12 mouse cellular contexts compared by ENCODE assay signal in genomic region chr19:57298006-57298405, GRCm38 (mm10). TPM values are rescaled to one million over a fixed set of nuclear protein-coding genes. Genes with fewer than 3 reads are reported as not detected.
DNase-seq lines count a peak whose midpoint lies in the region; ATAC-seq lines count a peak whose summit lies in the region.
"Had no signal": no experiment of that assay in that cellular context is flagged by ENCODE, and none has a peak within 500 bp of the region (broad histone marks: within the 10 kb centered on the region; RNA-seq: fewer than 3 reads in every experiment).

No protein-coding gene starts in this region.

- no peaks in the 10 kb centered on the region for H3K36me3 ChIP-seq in embryonic facial prominence, embryonic 15.5 days
- H3K36me3 ChIP-seq in embryonic facial prominence, embryonic 10.5 days (replicated peaks) = no peaks in the 10 kb centered on the region
- H3K36me3 ChIP-seq in liver, embryonic 12.5 days = no peaks in the 10 kb centered on the region
- H3K36me3 ChIP-seq: limb, embryonic 15.5 days; neural tube, embryonic 15.5 days had no signal

- no peak overlapping the region for H3K9ac ChIP-seq in embryonic facial prominence, embryonic 15.5 days
- no peak overlapping the region for H3K9ac ChIP-seq in liver, embryonic 12.5 days
- H3K9ac ChIP-seq: limb, embryonic 15.5 days; neural tube, embryonic 15.5 days had no signal

- H3K27ac ChIP-seq in embryonic facial prominence, embryonic 15.5 days (replicated peaks) = no peak overlapping the region
- no peak overlapping the region for H3K27ac ChIP-seq in embryonic facial prominence, embryonic 10.5 days (replicated peaks)
- no peak overlapping the region for H3K27ac ChIP-seq in liver, embryonic 12.5 days
- H3K27ac ChIP-seq: limb, embryonic 15.5 days; neural tube, embryonic 15.5 days had no signal

- H3K27me3 ChIP-seq in embryonic facial prominence, embryonic 15.5 days = no peaks in the 10 kb centered on the region
- no peaks in the 10 kb centered on the region for H3K27me3 ChIP-seq in embryonic facial prominence, embryonic 10.5 days (replicated peaks; ENCODE audit: low read depth, poor library complexity, severe bottlenecking)
- H3K27me3 ChIP-seq in liver, embryonic 12.5 days (replicated peaks) = 0 out of 2 replicates have a peak, but pooled peaks cover 8% of the 10 kb centered on the region
- H3K27me3 ChIP-seq: limb, embryonic 15.5 days; neural tube, embryonic 15.5 days had no signal

- DNase-seq in embryonic facial prominence, embryonic 10.5 days (ENCODE audit: low spot score) = no peak
- peak; percentile 34 for DNase-seq in kidney, postnatal 10 days
- DNase-seq in kidney, postnatal 4 days = no peak
- peak; percentile 87 for DNase-seq in R1 (ENCODE audit: low read depth, low spot score)
- DNase-seq in ovary, postnatal 36 days (ENCODE audit: low spot score) = no peak
- DNase-seq in embryo, embryonic 10 days (ENCODE audit: low spot score) = no peak
- DNase-seq: cerebellum, adult 9-11 months; thymus, postnatal 25 days had no signal

- no peaks in the 10 kb centered on the region for H3K4me1 ChIP-seq in embryonic facial prominence, embryonic 15.5 days
- peaks cover 6% of the 10 kb centered on the region; the same call in 1 of the 2 replicates for H3K4me1 ChIP-seq in embryonic facial prominence, embryonic 10.5 days
- peaks cover 13% of the 10 kb centered on the region for H3K4me1 ChIP-seq in liver, embryonic 12.5 days
- H3K4me1 ChIP-seq: neural tube, embryonic 15.5 days had no signal

- ATAC-seq in embryonic facial prominence, embryonic 15.5 days (ENCODE audit: insufficient number of reproducible peaks, low FRiP score, low TSS enrichment, low read depth) = 0 out of 2 replicates have a peak, but pooled peaks have one; percentile 57
- ATAC-seq in liver, embryonic 12.5 days = 0 out of 2 replicates have a peak, but pooled peaks have one; percentile 49

- H3K9me3 ChIP-seq in embryonic facial prominence, embryonic 15.5 days (replicated peaks) = no peaks in the 10 kb centered on the region
- no peaks in the 10 kb centered on the region for H3K9me3 ChIP-seq in embryonic facial prominence, embryonic 10.5 days
- no peaks in the 10 kb centered on the region for H3K9me3 ChIP-seq in liver, embryonic 12.5 days (replicated peaks)
- H3K9me3 ChIP-seq: limb, embryonic 15.5 days; neural tube, embryonic 15.5 days had no signal

- WGBS in embryonic facial prominence, embryonic 15.5 days = 67% methylated on average over 5 of the region's 5 CpGs
- WGBS in embryonic facial prominence, embryonic 10.5 days = 74% methylated on average over 5 of the region's 5 CpGs
- WGBS in liver, embryonic 12.5 days (ENCODE audit: insufficient replicate concordance) = 60% methylated on average over 5 of the region's 5 CpGs

- no peak overlapping the region for H3K4me3 ChIP-seq in embryonic facial prominence, embryonic 15.5 days (replicated peaks)
- no peak overlapping the region for H3K4me3 ChIP-seq in embryonic facial prominence, embryonic 10.5 days
- H3K4me3 ChIP-seq in liver, embryonic 12.5 days = no peak overlapping the region
- H3K4me3 ChIP-seq: limb, embryonic 15.5 days; neural tube, embryonic 15.5 days had no signal

- no peak overlapping the region for H3K4me2 ChIP-seq in embryonic facial prominence, embryonic 15.5 days (replicated peaks)
- no peak overlapping the region for H3K4me2 ChIP-seq in liver, embryonic 12.5 days
- H3K4me2 ChIP-seq: limb, embryonic 15.5 days; neural tube, embryonic 15.5 days had no signal

RNA-seq across cellular contexts. Expression of gene Ablim1, which starts 16.7 kb away (rescaled TPM):
- 67.7 and 71.3 TPM in 2 replicates for polyA plus RNA-seq in embryonic facial prominence, embryonic 15.5 days (2015; fragmentation: Nextera tagmentation; extraction: Ambion mirVana)
- 17.7 and 22.4 TPM in 2 replicates for polyA plus RNA-seq in embryonic facial prominence, embryonic 10.5 days (2016; fragmentation: Nextera tagmentation; extraction: Ambion mirVana)
- 6.1 and 7.8 TPM in 2 replicates for polyA plus RNA-seq in liver, embryonic 12.5 days (2016; fragmentation: Nextera tagmentation; extraction: Ambion mirVana)

Comparison
In these comparisons a context has a peak if more than half of its experiments do, and no peak if none do; other contexts are left out.
1. DNase-seq: peak in kidney, postnatal 10 days (single experiment) and R1 (single experiment); none in embryonic facial prominence, embryonic 10.5 days (single experiment), kidney, postnatal 4 days (0 of 2), ovary, postnatal 36 days (single experiment) and embryo, embryonic 10 days (single experiment).